Mouse (Mus musculus) heart, postnatal 0 days (tissue): ENCODE data around the gene Pnck. TPM values are rescaled to one million over a fixed set of nuclear protein-coding genes. Genes with fewer than 3 reads are reported as not detected.

ENCODE experiments used
- ATAC-seq: fragments of 200-750 bp; cut with Nextera tagmentation; 2 replicates; pipeline ENCODE4 v1.8.0; 2017; ENCODE audit warnings: low read depth, moderate number of reproducible peaks, moderate library complexity; ENCODE audit not compliant: insufficient read depth
- DNase-seq: peaks from one replicate; pipeline ENCODE4 v3.0.0-alpha.2; 2016; ENCODE audit warnings: low spot score
- H3K27ac ChIP-seq: fragments of 300-500 bp; sonication (generic); 2 replicates; pipeline ENCODE4 v1.5.1; 2014; ENCODE audit warnings: low read depth, mild to moderate bottlenecking
- H3K27me3 ChIP-seq: fragments of 300-500 bp; sonication (generic); 2 replicates; pipeline ENCODE4 v1.6.1; 2014; ENCODE audit warnings: low read length, mixed read lengths; ENCODE audit not compliant: control insufficient read depth, insufficient read depth
- H3K36me3 ChIP-seq: fragments of 300-500 bp; sonication (generic); replicated peaks from 2 replicates; pipeline ENCODE4 v1.6.1; 2014; ENCODE audit warnings: low read length, mixed read lengths; ENCODE audit not compliant: control insufficient read depth, insufficient read depth
- H3K4me1 ChIP-seq: fragments of 300-500 bp; sonication (generic); 2 replicates; pipeline ENCODE4 v1.6.1; 2014; ENCODE audit warnings: antibody characterized with exemption; ENCODE audit not compliant: control insufficient read depth, insufficient read depth
- H3K4me2 ChIP-seq: fragments of 300-500 bp; sonication (generic); 2 replicates; pipeline ENCODE4 v1.6.1; 2014; ENCODE audit warnings: low read depth, mild to moderate bottlenecking, low read length, moderate library complexity
- H3K4me3 ChIP-seq: fragments of 300-500 bp; sonication (generic); 2 replicates; pipeline ENCODE4 v1.5.1; 2014; ENCODE audit warnings: low read depth, low read length
- H3K9ac ChIP-seq: fragments of 300-500 bp; sonication (generic); replicated peaks from 2 replicates; pipeline ENCODE4 v1.6.1; 2014; ENCODE audit warnings: low read depth, low read length, mixed read lengths
- H3K9me3 ChIP-seq: fragments of 300-500 bp; sonication (generic); replicated peaks from 2 replicates; pipeline ENCODE4 v1.6.1; 2016; ENCODE audit warnings: low read length; ENCODE audit not compliant: control insufficient read depth
- CTCF ChIP-seq: IDR thresholded peaks from 2 replicates; pipeline ENCODE4 v1.5.1; 2016; ENCODE audit warnings: antibody characterized with exemption, control low read depth, low read depth
- EP300 ChIP-seq: IDR thresholded peaks from 2 replicates; pipeline ENCODE4 v1.6.1; 2016; ENCODE audit warnings: antibody characterized with exemption, low read depth
- WGBS: fragments of 180-500 bp; shearing (Covaris S2); extraction: QIAGEN DNeasy Blood & Tissue Kit; methylation state at CpG from one replicate; pipeline ENCODE4 v1.1.7; 2014; 5-methylcytosine and 5-hydroxymethylcytosine counted together
- polyA plus RNA-seq: library from polyadenylated mRNA; unstranded; fragments of >200 nt; fragmentation: Nextera tagmentation; extraction: Ambion mirVana; gene quantifications from 2 replicates; pipeline ENCODE4 v1.2.1, GENCODE M21; 2015
- total RNA-seq: library from RNA; depleted of rRNA; stranded (reverse); fragments of >200 nt; gene quantifications from 2 replicates; pipeline ENCODE4 v1.2.3, GENCODE M21; 2014; ENCODE audit warnings: low replicate concordance

Pnck gene
- total and polyA plus RNA-seq, 2 experiments from 2014 or later: 9.9 to 14.8 TPM

DNA sequence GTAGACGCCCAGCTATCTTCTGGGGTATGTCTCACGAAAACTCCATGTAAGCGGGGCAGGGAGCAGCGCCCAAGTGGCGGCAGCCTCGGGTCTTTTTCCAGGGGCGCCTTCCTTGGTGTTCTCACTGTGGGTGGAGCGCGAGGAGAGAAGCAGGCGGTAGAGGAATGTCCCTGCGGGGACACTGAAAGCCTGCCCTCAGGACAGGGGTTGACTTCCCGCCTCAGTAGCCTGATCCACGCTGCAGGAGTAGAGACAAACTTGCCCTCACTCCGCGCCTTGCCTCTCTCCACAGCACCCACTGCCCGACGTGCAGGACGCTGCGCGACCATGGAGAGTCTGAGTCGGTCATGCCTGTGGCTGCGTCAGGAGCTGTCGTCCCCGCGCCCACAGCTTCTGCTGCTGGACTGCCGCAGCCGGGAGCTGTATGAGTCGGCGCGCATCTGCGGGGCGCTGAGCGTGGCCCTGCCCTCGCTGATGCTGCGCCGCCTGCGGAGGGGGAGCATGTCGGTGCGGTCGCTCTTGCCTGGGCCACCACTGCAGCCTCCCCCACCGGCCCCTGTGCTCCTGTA is 19.9 kb downstream of the Pnck start:
- Histone ChIP-seq H3K4me1 (no peaks in the 10 kb centered on the region), H3K27me3 (peaks cover 60% of the 10 kb centered on the region), H3K36me3 (no peaks in the 10 kb centered on the region), H3K9ac (no peak overlapping the region), H3K9me3 (no peaks in the 10 kb centered on the region), H3K4me3 (peak overlapping the region; percentile 28), H3K27ac (no peak overlapping the region), H3K4me2 (peak overlapping the region; percentile 57)
- no peak for ATAC-seq
- WGBS: 17% methylated on average over 40 of the region's 41 CpGs
- TF ChIP-seq EP300 (no peak), CTCF (no peak)
- DNase-seq: no peak

- DNase-seq (peak; percentile 41), ATAC-seq (peak; percentile 81)
- Histone ChIP-seq H3K27ac (no peak within 1 kb of the TSS), H3K9me3 (no peaks in the 10 kb centered on the region), H3K9ac (no peak within 1 kb of the TSS), H3K36me3 (no peaks in the 10 kb centered on the region), H3K4me3 (peak within 1 kb of the TSS; percentile 28), H3K4me2 (peak within 1 kb of the TSS; percentile 57), H3K27me3 (peaks cover 65% of the 10 kb centered on the region), H3K4me1 (no peaks in the 10 kb centered on the region)
- 14% methylated on average over 23 of the region's 28 CpGs for WGBS
- TF ChIP-seq EP300 (no peak), CTCF (no peak)
Observed at GRCm38 (mm10) chrX:73639255-73639675, 20.7 kb downstream of the Pnck start, which contains the start of gene Dusp9. Dusp9 (plus strand) TSS chrX:73639419.

DNA sequence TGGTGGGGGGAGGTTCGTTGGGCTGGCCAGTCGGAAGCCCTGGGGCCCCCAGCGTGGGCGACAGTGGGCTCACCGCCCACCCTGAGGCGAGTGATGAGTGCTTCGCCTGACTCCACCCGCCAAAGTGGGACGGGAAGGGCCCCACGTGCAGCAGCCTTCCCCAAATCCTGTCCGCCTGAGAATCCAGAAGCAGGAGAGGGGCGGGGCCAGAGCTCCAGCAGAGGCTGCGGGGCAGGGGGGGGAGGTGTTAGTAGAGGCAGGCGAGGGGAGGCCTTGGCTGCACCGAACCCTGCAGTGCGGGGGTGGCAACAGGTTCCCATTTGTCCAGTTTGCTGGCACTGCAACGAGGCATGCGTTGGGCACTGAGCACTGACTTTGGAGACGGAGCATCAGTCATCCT is 22.5 kb downstream of the Pnck start:
- Histone ChIP-seq H3K27ac (no peak overlapping the region), H3K9ac (no peak overlapping the region), H3K9me3 (no peaks in the 10 kb centered on the region), H3K27me3 (peaks cover 65% of the 10 kb centered on the region), H3K36me3 (no peaks in the 10 kb centered on the region), H3K4me1 (no peaks in the 10 kb centered on the region), H3K4me3 (peak overlapping the region; percentile 26), H3K4me2 (peak overlapping the region; percentile 53)
- 21% methylated on average over 18 of the region's 19 CpGs for WGBS
- no peak for TF ChIP-seq EP300
- ATAC-seq: no peak
- DNase-seq: no peak

DNA sequence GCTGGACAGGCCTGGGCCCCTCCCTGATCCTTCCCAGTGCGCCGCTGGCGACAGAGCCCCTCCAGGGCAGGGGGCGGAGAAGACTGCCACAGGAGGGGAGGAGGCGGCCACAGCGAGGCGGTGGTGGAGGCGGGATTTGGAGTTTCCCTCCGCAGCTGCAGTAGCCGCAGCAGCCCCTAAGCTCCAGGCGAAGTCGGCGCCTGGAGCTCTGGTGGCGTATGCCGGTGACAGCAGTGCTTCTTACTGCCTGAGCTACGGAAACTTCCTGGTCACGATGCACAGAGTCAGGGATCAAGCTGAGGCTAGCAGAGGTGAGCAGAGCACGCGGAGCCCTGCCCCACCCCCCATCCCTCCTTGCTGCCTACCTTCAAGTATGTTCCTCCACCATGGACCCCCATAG is 24.5 kb downstream of the Pnck start:
- H3K9me3 ChIP-seq: no peaks in the 10 kb centered on the region

DNA sequence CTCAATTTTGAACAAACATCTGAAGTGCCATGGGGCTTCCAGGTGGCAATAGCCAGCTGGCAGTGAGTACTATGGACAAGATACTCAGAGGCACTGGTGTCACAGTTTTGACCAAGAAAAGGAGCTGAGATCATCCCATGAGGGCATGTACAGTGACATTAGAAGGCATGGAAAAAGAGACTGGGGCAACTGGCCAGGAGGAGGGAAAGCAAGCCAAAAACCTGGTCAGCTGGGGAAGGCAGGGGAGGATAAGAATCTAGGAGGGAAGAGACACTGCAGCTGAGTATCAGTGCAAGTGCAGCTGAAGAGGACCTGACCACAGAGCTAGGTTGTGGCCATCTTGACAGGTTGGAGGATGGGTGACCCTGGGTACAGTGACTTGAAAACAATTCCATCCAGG is 32.9 kb downstream of the Pnck start:
- DNase-seq: no peak
- no peak overlapping the region for H3K4me3 ChIP-seq
- H3K27me3 ChIP-seq: no peaks in the 10 kb centered on the region
- H3K36me3 ChIP-seq: no peaks in the 10 kb centered on the region
- H3K4me1 ChIP-seq: no peaks in the 10 kb centered on the region
- no peaks in the 10 kb centered on the region for H3K9me3 ChIP-seq
- no peak for ATAC-seq
- TF ChIP-seq CTCF (no peak), EP300 (no peak)
- no peak overlapping the region for H3K4me2 ChIP-seq
- H3K9ac ChIP-seq: no peak overlapping the region
- H3K27ac ChIP-seq: no peak overlapping the region

More for the DNA sequence above, 24.5 kb downstream of the Pnck start:
- no peak for ATAC-seq
- peaks cover 53% of the 10 kb centered on the region for H3K27me3 ChIP-seq
- no peak for TF ChIP-seq EP300
- no peak for TF ChIP-seq CTCF
- no peak overlapping the region for H3K4me2 ChIP-seq
- no peak overlapping the region for H3K4me3 ChIP-seq
- H3K4me1 ChIP-seq: no peaks in the 10 kb centered on the region
- DNase-seq: no peak
- H3K36me3 ChIP-seq: no peaks in the 10 kb centered on the region
- WGBS: 21% methylated on average over 16 of the region's 19 CpGs
- H3K9ac ChIP-seq: no peak overlapping the region
- H3K27ac ChIP-seq: no peak overlapping the region

GRCm38 (mm10) chrX:73619890-73620289 is 40.0 kb downstream of the Pnck start:
- Histone ChIP-seq H3K4me2 (no peak overlapping the region), H3K4me1 (no peaks in the 10 kb centered on the region), H3K36me3 (no peaks in the 10 kb centered on the region), H3K9ac (no peak overlapping the region), H3K27ac (no peak overlapping the region), H3K9me3 (no peaks in the 10 kb centered on the region), H3K27me3 (no peaks in the 10 kb centered on the region), H3K4me3 (no peak overlapping the region)
- DNase-seq (no peak), ATAC-seq (no peak)
- WGBS: 97% methylated on average over 2 of the region's 2 CpGs
- TF ChIP-seq CTCF (no peak), EP300 (no peak)
